ENCODE assay signal across 18 mouse cellular contexts in the genomic region with DNA sequence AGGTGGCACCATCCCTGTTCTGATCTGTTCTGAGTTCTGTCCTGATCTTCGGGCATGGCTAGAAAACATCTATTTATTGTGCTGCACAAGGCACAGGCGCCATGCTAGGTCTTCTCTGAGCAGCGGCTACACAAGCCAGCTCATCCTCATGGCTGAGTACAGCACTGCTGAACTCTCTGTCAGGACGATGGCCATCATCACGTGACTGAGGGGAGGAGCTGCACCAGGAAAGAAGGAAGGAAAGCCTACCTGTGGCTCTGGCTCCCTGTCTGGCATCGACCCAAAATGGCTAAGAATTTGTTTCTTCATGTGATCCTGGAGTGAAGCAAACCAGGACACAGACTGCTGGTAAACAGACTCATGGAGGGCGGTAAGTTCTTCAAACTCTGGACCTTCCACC. TPM values are rescaled to one million over a fixed set of nuclear protein-coding genes. Genes with fewer than 3 reads are reported as not detected.
"Had no signal": no experiment of that assay in that cellular context is flagged by ENCODE, and none has a peak within 500 bp of the region (broad histone marks: within the 10 kb centered on the region; RNA-seq: fewer than 3 reads in every experiment).

No protein-coding gene starts in this region.

- H3K36me3 ChIP-seq: lung, embryonic 15.5 days; stomach, embryonic 15.5 days had no signal

- H3K4me3 ChIP-seq: lung, embryonic 15.5 days; megakaryocyte, embryonic 14.5 days; midbrain, embryonic 13.5 days; midbrain, embryonic 15.5 days; neural tube, embryonic 12.5 days; stomach, embryonic 15.5 days had no signal

- H3K27ac ChIP-seq: lung, embryonic 15.5 days; macrophage; midbrain, embryonic 13.5 days; midbrain, embryonic 15.5 days; neural tube, embryonic 12.5 days; stomach, embryonic 15.5 days; stomach, postnatal 0 days had no signal

- H3K4me2 ChIP-seq: lung, embryonic 15.5 days; midbrain, embryonic 11.5 days; midbrain, embryonic 13.5 days; midbrain, embryonic 15.5 days; neural tube, embryonic 12.5 days; stomach, embryonic 15.5 days had no signal

- H3K4me1 ChIP-seq: megakaryocyte, embryonic 14.5 days; stomach, embryonic 15.5 days had no signal

- H3K9ac ChIP-seq: lung, embryonic 15.5 days; midbrain, embryonic 13.5 days; midbrain, embryonic 15.5 days; neural tube, embryonic 12.5 days; stomach, embryonic 15.5 days had no signal

- H3K27me3 ChIP-seq: lung, embryonic 15.5 days; midbrain, embryonic 13.5 days; midbrain, embryonic 15.5 days; neural tube, embryonic 12.5 days; stomach, embryonic 15.5 days had no signal

- H3K9me3 ChIP-seq: lung, embryonic 15.5 days; megakaryocyte, embryonic 14.5 days; midbrain, embryonic 13.5 days; midbrain, embryonic 15.5 days; neural tube, embryonic 12.5 days; stomach, embryonic 15.5 days had no signal

- DNase-seq: lung, adult 2 months; lung, postnatal 14 days; lung, postnatal 36 days; right cerebral cortex, postnatal 14 days; thymus, adult 2 months; thymus, postnatal 25 days had no signal

- ATAC-seq: lung, postnatal 0 days; midbrain, embryonic 13.5 days; midbrain, embryonic 15.5 days had no signal

RNA-seq across cellular contexts. Expression of gene Lonrf2, which starts 36.1 kb away (rescaled TPM):
- total RNA-seq: monocyte, adult 5-6 weeks; neutrophil, adult 5-6 weeks had no signal
- polyA plus RNA-seq: macrophage had no signal
